Mouse (Mus musculus) frontal cortex, postnatal 36 days (tissue): ENCODE measurements around the gene Thrb.

ENCODE experiments used
- DNase-seq, 2 experiments: peaks; one replicate each; pipeline ENCODE4 v3.0.0; 2022; ENCODE audit warnings: low spot score in 2 of 2

Gene Thrb

GRCm38 (mm10) chr14:17659686-17660328, at the start of gene Thrb:
Gene Thrb, plus strand, starts transcription at chr14:17660261.
- DNase-seq, result peak; percentile 31 to 45

- peak; percentile 28 to 62 for DNase-seq
Observed at GRCm38 (mm10) chr14:17621671-17622070, 38.4 kb upstream of the Thrb start.

GRCm38 (mm10) chr14:17623936-17624335, 36.1 kb upstream of the Thrb start:
- no peak for DNase-seq

- DNase-seq, result no peak
Observed at GRCm38 (mm10) chr14:17629215-17629614, 30.8 kb upstream of the Thrb start.

- DNase-seq, result peak; percentile 11 to 22
Observed at GRCm38 (mm10) chr14:17632887-17633522, 27.1 kb upstream of the Thrb start.

GRCm38 (mm10) chr14:17636971-17637370, 23.1 kb upstream of the Thrb start:
- DNase-seq, result no peak

GRCm38 (mm10) chr14:17641770-17642169, 18.3 kb upstream of the Thrb start:
- peak in 1 of 2 experiments; percentile 32 for DNase-seq

- DNase-seq, result no peak
Observed at GRCm38 (mm10) chr14:17655084-17655483, 5.0 kb upstream of the Thrb start.

- DNase-seq, result peak; percentile 81 to 89
Observed at GRCm38 (mm10) chr14:17659031-17659430, 1.0 kb upstream of the Thrb start.

- peak; percentile 78 to 83 for DNase-seq
Observed at GRCm38 (mm10) chr14:17660329-17661099, 453 bp downstream of the Thrb start.

- peak; percentile 64 to 70 for DNase-seq
Observed at GRCm38 (mm10) chr14:17661100-17661521, 1.1 kb downstream of the Thrb start.

GRCm38 (mm10) chr14:17662087-17662486, 2.0 kb downstream of the Thrb start:
- DNase-seq, result no peak

- no peak for DNase-seq
Observed at GRCm38 (mm10) chr14:17674335-17674734, 14.3 kb downstream of the Thrb start.

- DNase-seq, result no peak
Observed at GRCm38 (mm10) chr14:17675214-17675613, 15.2 kb downstream of the Thrb start.

GRCm38 (mm10) chr14:17681479-17681878, 21.4 kb downstream of the Thrb start:
- no peak for DNase-seq

- no peak for DNase-seq
Observed at GRCm38 (mm10) chr14:17684881-17685280, 24.8 kb downstream of the Thrb start.

- no peak for DNase-seq
Observed at GRCm38 (mm10) chr14:17685491-17685890, 25.4 kb downstream of the Thrb start.

GRCm38 (mm10) chr14:17686939-17687338, 26.9 kb downstream of the Thrb start:
- no peak for DNase-seq

GRCm38 (mm10) chr14:17691246-17691645, 31.2 kb downstream of the Thrb start:
- no peak for DNase-seq

- DNase-seq, result no peak
Observed at GRCm38 (mm10) chr14:17695526-17695925, 35.5 kb downstream of the Thrb start.

- no peak for DNase-seq
Observed at GRCm38 (mm10) chr14:17697920-17698632, 38.0 kb downstream of the Thrb start.

GRCm38 (mm10) chr14:17700228-17700627, 40.2 kb downstream of the Thrb start:
- DNase-seq, result no peak
